Mouse (Mus musculus) kidney, adult 11 months (tissue): ENCODE data around the gene Gabrb2.

Source experiments
- DNase-seq: peaks from one replicate; pipeline ENCODE4 v3.0.0; 2022

Gene Gabrb2

GRCm38 (mm10) chr11:42418996-42419782, at the start of gene Gabrb2:
Gene Gabrb2, plus strand, starts transcription at chr11:42419757.
- DNase-seq, result no peak

GRCm38 (mm10) chr11:42378983-42379382, 40.6 kb upstream of the Gabrb2 start:
- no peak for DNase-seq

GRCm38 (mm10) chr11:42386486-42386885, 33.1 kb upstream of the Gabrb2 start:
- DNase-seq, result no peak

- DNase-seq, result no peak
Measured at GRCm38 (mm10) chr11:42390682-42391290, 28.8 kb upstream of the Gabrb2 start.

- DNase-seq, result no peak
Measured at GRCm38 (mm10) chr11:42393451-42393850, 26.1 kb upstream of the Gabrb2 start.

GRCm38 (mm10) chr11:42419791-42420633, 455 bp downstream of the Gabrb2 start:
- no peak for DNase-seq

- DNase-seq, result no peak
Measured at GRCm38 (mm10) chr11:42420634-42421470, 1.3 kb downstream of the Gabrb2 start.

- DNase-seq, result no peak
Measured at GRCm38 (mm10) chr11:42423231-42423630, 3.7 kb downstream of the Gabrb2 start.

- no peak for DNase-seq
Measured at GRCm38 (mm10) chr11:42431495-42431894, 11.9 kb downstream of the Gabrb2 start.

GRCm38 (mm10) chr11:42438978-42439377, 19.4 kb downstream of the Gabrb2 start:
- DNase-seq, result no peak

- no peak for DNase-seq
Measured at GRCm38 (mm10) chr11:42443641-42444040, 24.1 kb downstream of the Gabrb2 start.

GRCm38 (mm10) chr11:42448929-42449328, 29.4 kb downstream of the Gabrb2 start:
- no peak for DNase-seq

GRCm38 (mm10) chr11:42464136-42464535, 44.6 kb downstream of the Gabrb2 start:
- DNase-seq, result no peak

GRCm38 (mm10) chr11:42468381-42468780, 48.8 kb downstream of the Gabrb2 start:
- no peak for DNase-seq

GRCm38 (mm10) chr11:42474523-42474922, 55.0 kb downstream of the Gabrb2 start:
- no peak for DNase-seq

GRCm38 (mm10) chr11:42487625-42488024, 68.1 kb downstream of the Gabrb2 start:
- DNase-seq, result no peak

- no peak for DNase-seq
Measured at GRCm38 (mm10) chr11:42501166-42501565, 81.6 kb downstream of the Gabrb2 start.

GRCm38 (mm10) chr11:42505436-42505835, 85.9 kb downstream of the Gabrb2 start:
- no peak for DNase-seq

- no peak for DNase-seq
Measured at GRCm38 (mm10) chr11:42505911-42506310, 86.4 kb downstream of the Gabrb2 start.

- no peak for DNase-seq
Measured at GRCm38 (mm10) chr11:42521960-42522359, 102.4 kb downstream of the Gabrb2 start.

GRCm38 (mm10) chr11:42528226-42528881, 108.8 kb downstream of the Gabrb2 start:
- DNase-seq, result no peak

- DNase-seq, result no peak
Measured at GRCm38 (mm10) chr11:42532577-42532976, 113.0 kb downstream of the Gabrb2 start.
